Mouse (Mus musculus) MEL-GATA-1-ER (cell line): ENCODE data around the gene Acrbp.

Source experiments
- DNase-seq: peaks from one replicate; pipeline ENCODE4 v3.0.0-alpha.2; 2012; ENCODE audit warnings: low read depth; ENCODE audit errors: extremely low read depth

Acrbp gene

GRCm38 (mm10) chr6:125071170-125071895 is 21.8 kb downstream of the Acrbp start:
- peak; percentile 93 for DNase-seq

GRCm38 (mm10) chr6:125071896-125072279 is 22.4 kb downstream of the Acrbp start:
- no peak for DNase-seq

GRCm38 (mm10) chr6:125073825-125074224 is 24.3 kb downstream of the Acrbp start:
- DNase-seq: no peak

GRCm38 (mm10) chr6:125081394-125081793 is 31.9 kb downstream of the Acrbp start:
- no peak for DNase-seq

GRCm38 (mm10) chr6:125081797-125082560 is 32.5 kb downstream of the Acrbp start:
- no peak for DNase-seq

- no peak for DNase-seq
Observed at GRCm38 (mm10) chr6:125082801-125083386, 33.4 kb downstream of the Acrbp start.

- peak; percentile 65 for DNase-seq
Observed at GRCm38 (mm10) chr6:125084424-125084823, 34.9 kb downstream of the Acrbp start.

- no peak for DNase-seq
Observed at GRCm38 (mm10) chr6:125087937-125088336, 38.4 kb downstream of the Acrbp start.

- no peak for DNase-seq
Observed at GRCm38 (mm10) chr6:125088561-125089321, 39.3 kb downstream of the Acrbp start.

GRCm38 (mm10) chr6:125089521-125090321 is 40.2 kb downstream of the Acrbp start:
- peak; percentile 79 for DNase-seq

GRCm38 (mm10) chr6:125090341-125091085 is 41.0 kb downstream of the Acrbp start:
- no peak for DNase-seq

- DNase-seq: no peak
Observed at GRCm38 (mm10) chr6:125092372-125092771, 42.9 kb downstream of the Acrbp start.

GRCm38 (mm10) chr6:125094843-125095242 is 45.4 kb downstream of the Acrbp start:
- DNase-seq: no peak

- peak; percentile 73 for DNase-seq
Observed at GRCm38 (mm10) chr6:125095391-125096278, 46.1 kb downstream of the Acrbp start, which contains the start of gene Chd4. TSS of gene Chd4 (plus strand) at chr6:125095981.

- DNase-seq: no peak
Observed at GRCm38 (mm10) chr6:125096279-125096596, 46.7 kb downstream of the Acrbp start.

GRCm38 (mm10) chr6:125096597-125097345 is 47.3 kb downstream of the Acrbp start:
- DNase-seq: no peak

GRCm38 (mm10) chr6:125097346-125097689 is 47.8 kb downstream of the Acrbp start:
- DNase-seq: no peak

GRCm38 (mm10) chr6:125097951-125098350 is 48.5 kb downstream of the Acrbp start:
- no peak for DNase-seq
